Mouse (Mus musculus): Measurements from ENCODE around the gene Rnf38. TPM values are rescaled to one million over a fixed set of nuclear protein-coding genes. Genes with fewer than 3 reads are reported as not detected.

Rnf38 gene
- total RNA-seq, 2 experiments from 2014 or later = 64.6 to 66.4 TPM

- DNase-seq (ENCODE audit: low spot score in 2 of 2) = no peak
These were observed 106.8 kb downstream of the Rnf38 start for GRCm38 (mm10) chr4:44126805-44127204.

- no peak for DNase-seq (ENCODE audit: low spot score in 2 of 2)
These were observed 114.0 kb downstream of the Rnf38 start for GRCm38 (mm10) chr4:44119410-44120201.

- no peak for DNase-seq (ENCODE audit: low spot score in 2 of 2)
These were observed 118.5 kb downstream of the Rnf38 start for GRCm38 (mm10) chr4:44115046-44115445.

- DNase-seq (ENCODE audit: low spot score in 2 of 2) = peak in 1 of 2 experiments; percentile 34
These were observed 120.0 kb downstream of the Rnf38 start for GRCm38 (mm10) chr4:44113393-44114138.

- no peak for DNase-seq (ENCODE audit: low spot score in 2 of 2)
These were observed 120.8 kb downstream of the Rnf38 start for GRCm38 (mm10) chr4:44112741-44113140.

- no peak for DNase-seq (ENCODE audit: low spot score in 2 of 2)
These were observed 122.8 kb downstream of the Rnf38 start for GRCm38 (mm10) chr4:44110771-44111170.

GRCm38 (mm10) chr4:44108297-44108696 lies 125.3 kb downstream of the Rnf38 start:
- no peak for DNase-seq (ENCODE audit: low spot score in 2 of 2)

- no peak for DNase-seq (ENCODE audit: low spot score in 2 of 2)
These were observed 126.2 kb downstream of the Rnf38 start for GRCm38 (mm10) chr4:44107339-44107738.

GRCm38 (mm10) chr4:44106297-44106821 lies 127.2 kb downstream of the Rnf38 start:
- no peak for DNase-seq (ENCODE audit: low spot score in 2 of 2)

GRCm38 (mm10) chr4:44104195-44104917 lies 129.2 kb downstream of the Rnf38 start:
- no peak for DNase-seq (ENCODE audit: low spot score in 2 of 2)

- DNase-seq (ENCODE audit: low spot score in 2 of 2) = no peak
These were observed 130.0 kb downstream of the Rnf38 start for GRCm38 (mm10) chr4:44103620-44104019.

- no peak for DNase-seq (ENCODE audit: low spot score in 2 of 2)
These were observed 135.8 kb downstream of the Rnf38 start for GRCm38 (mm10) chr4:44097576-44098335.

- no peak for DNase-seq (ENCODE audit: low spot score in 2 of 2)
These were observed 139.1 kb downstream of the Rnf38 start for GRCm38 (mm10) chr4:44094475-44094874.

GRCm38 (mm10) chr4:44092359-44092758 lies 141.2 kb downstream of the Rnf38 start:
- no peak for DNase-seq (ENCODE audit: low spot score in 2 of 2)

GRCm38 (mm10) chr4:44085566-44085965 lies 148.0 kb downstream of the Rnf38 start:
- DNase-seq (ENCODE audit: low spot score in 2 of 2) = no peak

- DNase-seq (ENCODE audit: low spot score in 2 of 2) = no peak
These were observed 148.8 kb downstream of the Rnf38 start for GRCm38 (mm10) chr4:44084602-44085325.

GRCm38 (mm10) chr4:44083945-44084344 lies 149.6 kb downstream of the Rnf38 start, which contains the start of gene Gne:
Gene Gne, minus strand, starts transcription at chr4:44084177.
- no peak for DNase-seq (ENCODE audit: low spot score in 2 of 2)

- no peak for DNase-seq (ENCODE audit: low spot score in 2 of 2)
These were observed 155.1 kb downstream of the Rnf38 start for GRCm38 (mm10) chr4:44078358-44078933.
